Mouse (Mus musculus): ENCODE data around the gene Kif19a.

Kif19a gene

GRCm38 (mm10) chr11:114785892-114786291, 20.7 kb downstream of the Kif19a start:
- no peak for DNase-seq (ENCODE audit: low read depth)

- DNase-seq (ENCODE audit: low read depth): no peak
These were observed 21.1 kb downstream of the Kif19a start for GRCm38 (mm10) chr11:114786326-114786725.

GRCm38 (mm10) chr11:114787611-114788010, 22.4 kb downstream of the Kif19a start:
- no peak for DNase-seq (ENCODE audit: low read depth)

- DNase-seq (ENCODE audit: low read depth): peak; percentile 82
These were observed 24.0 kb downstream of the Kif19a start for GRCm38 (mm10) chr11:114789061-114789714.

GRCm38 (mm10) chr11:114789716-114790115, 24.5 kb downstream of the Kif19a start:
- DNase-seq (ENCODE audit: low read depth): no peak

GRCm38 (mm10) chr11:114790171-114790570, 25.0 kb downstream of the Kif19a start:
- DNase-seq (ENCODE audit: low read depth): no peak

- no peak for DNase-seq (ENCODE audit: low read depth)
These were observed 25.7 kb downstream of the Kif19a start for GRCm38 (mm10) chr11:114790841-114791240.

- no peak for DNase-seq (ENCODE audit: low read depth)
These were observed 26.2 kb downstream of the Kif19a start for GRCm38 (mm10) chr11:114791351-114791889.

GRCm38 (mm10) chr11:114791891-114792411, 26.8 kb downstream of the Kif19a start:
- DNase-seq (ENCODE audit: low read depth): no peak

- no peak for DNase-seq (ENCODE audit: low read depth)
These were observed 27.8 kb downstream of the Kif19a start for GRCm38 (mm10) chr11:114792931-114793494.

GRCm38 (mm10) chr11:114793868-114794545, 28.8 kb downstream of the Kif19a start:
- DNase-seq (ENCODE audit: low read depth): no peak

- no peak for DNase-seq (ENCODE audit: low read depth)
These were observed 29.5 kb downstream of the Kif19a start for GRCm38 (mm10) chr11:114794691-114795090.

- peak; percentile 47 for DNase-seq (ENCODE audit: low read depth)
These were observed 30.1 kb downstream of the Kif19a start for GRCm38 (mm10) chr11:114795231-114795746.

GRCm38 (mm10) chr11:114795848-114796322, 30.7 kb downstream of the Kif19a start, which contains the start of gene Btbd17:
Gene Btbd17, minus strand, starts transcription at chr11:114795945.
- no peak for DNase-seq (ENCODE audit: low read depth)

GRCm38 (mm10) chr11:114797176-114797575, 32.0 kb downstream of the Kif19a start:
- no peak for DNase-seq (ENCODE audit: low read depth)

- DNase-seq (ENCODE audit: low read depth): no peak
These were observed 32.8 kb downstream of the Kif19a start for GRCm38 (mm10) chr11:114797981-114798380.

- DNase-seq (ENCODE audit: low read depth): no peak
These were observed 33.4 kb downstream of the Kif19a start, which contains the start of gene Gpr142 for GRCm38 (mm10) chr11:114798624-114799023. Gene Gpr142, plus strand, starts transcription at chr11:114798924.

- DNase-seq (ENCODE audit: low read depth): no peak
These were observed 36.7 kb downstream of the Kif19a start for GRCm38 (mm10) chr11:114801906-114802305.

GRCm38 (mm10) chr11:114802540-114803267, 37.5 kb downstream of the Kif19a start:
- no peak for DNase-seq (ENCODE audit: low read depth)

- no peak for DNase-seq (ENCODE audit: low read depth)
These were observed 38.8 kb downstream of the Kif19a start for GRCm38 (mm10) chr11:114803990-114804389.

- no peak for DNase-seq (ENCODE audit: low read depth)
These were observed 41.8 kb downstream of the Kif19a start for GRCm38 (mm10) chr11:114807025-114807424.
